Mouse (Mus musculus) megakaryocyte, embryonic 14.5 days (primary cell): ENCODE results near the gene Hoxb6.

Source experiments
- FLI1 ChIP-seq: IDR thresholded peaks from 2 replicates; pipeline ENCODE4 v1.6.1; 2012; ENCODE audit warnings: low read length, inconsistent platforms, mixed read lengths
- GATA1 ChIP-seq: IDR thresholded peaks from 3 replicates; pipeline ENCODE4 v1.6.1; 2012; ENCODE audit warnings: mixed read lengths, low read length, inconsistent platforms, borderline replicate concordance

DNA sequence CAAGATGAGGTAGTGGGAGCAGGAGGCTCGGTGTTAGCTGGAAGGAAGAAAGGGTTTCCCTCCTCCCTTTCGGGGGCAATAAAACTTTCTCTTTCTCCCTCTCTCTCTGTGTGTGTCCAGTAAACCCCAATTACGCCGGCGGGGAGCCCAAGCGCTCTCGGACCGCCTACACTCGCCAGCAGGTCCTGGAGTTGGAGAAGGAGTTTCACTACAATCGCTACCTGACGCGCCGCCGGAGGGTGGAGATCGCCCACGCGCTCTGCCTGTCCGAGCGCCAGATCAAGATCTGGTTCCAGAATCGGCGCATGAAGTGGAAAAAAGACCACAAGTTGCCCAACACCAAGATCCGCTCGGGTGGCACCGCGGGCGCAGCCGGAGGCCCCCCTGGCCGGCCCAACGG lies 27.6 kb downstream of the Hoxb6 start:
- TF ChIP-seq GATA1 (no peak), FLI1 (no peak)
